ENCODE assay signal across 8 mouse cellular contexts in genomic region chr4:46618196-46618817, GRCm38 (mm10). TPM values are rescaled to one million over a fixed set of nuclear protein-coding genes. Genes with fewer than 3 reads are reported as not detected.
DNase-seq lines count a peak whose midpoint lies in the region; ATAC-seq and TF ChIP-seq lines count a peak whose summit lies in the region.
"Had no signal": no experiment of that assay in that cellular context is flagged by ENCODE, and none has a peak within 500 bp of the region (broad histone marks: within the 10 kb centered on the region; RNA-seq: fewer than 3 reads in every experiment).

No protein-coding gene starts in this region.

- H3K79me2 ChIP-seq in MEL (ENCODE audit: control insufficient read depth, insufficient read depth, low read length, poor library complexity), result no peaks in the 10 kb centered on the region; the same call in 1 of the 2 replicates

- TF ChIP-seq CTCF in lung, embryonic 14.5 days (IDR thresholded peaks at IDR 0.05; ENCODE audit: low read depth), result peak; percentile 53; the same call in 1 of the 2 replicates
- TF ChIP-seq CTCF in MEL (IDR thresholded peaks at IDR 0.05 in 2 of 3, conservative IDR thresholded peaks at IDR 0.05 in 1 of 3; ENCODE audit: control insufficient read depth in 1 of 3, insufficient read depth in 1 of 3, low read depth in 2 of 3, low read length in 3 of 3, poor library complexity in 1 of 3, severe bottlenecking in 1 of 3), result peak; percentile 54 to 80 (median 70)

- DNase-seq in lung, embryonic 14.5 days, result no peak
- no peak for DNase-seq in lung, adult 18-20 months
- peak; percentile 55 for DNase-seq in MEL (ENCODE audit: low read depth, low spot score)
- DNase-seq in naive thymus-derived CD4-positive, alpha-beta T cell, adult 2 months (ENCODE audit: low read depth), result peak; percentile 62
- no peak for DNase-seq in right cerebral cortex, postnatal 25 days
- no peak for DNase-seq in kidney, adult 8-10 months

- H3K4me2 ChIP-seq in lung, embryonic 14.5 days, result no peak overlapping the region

- TF ChIP-seq POLR2A in MEL (IDR thresholded peaks at IDR 0.05; ENCODE audit: control insufficient read depth in 1 of 2, insufficient read depth in 1 of 2, low read depth in 1 of 2, low read length in 2 of 2, poor library complexity in 1 of 2), result no peak

- H3K36me3 ChIP-seq in lung, embryonic 14.5 days (ENCODE audit: insufficient read depth), result no peaks in the 10 kb centered on the region
- H3K36me3 ChIP-seq in MEL (ENCODE audit: control insufficient read depth in 1 of 2, insufficient read depth in 2 of 2, low read length in 2 of 2), result no peaks in the 10 kb centered on the region
- H3K36me3 ChIP-seq: hindbrain, embryonic 10.5 days had no signal

- no peak; the same call in none of the 2 replicates for TF ChIP-seq RAD21 in MEL (IDR thresholded peaks at IDR 0.05; ENCODE audit: low read depth, low read length)

- no peak for TF ChIP-seq EP300 in MEL (IDR thresholded peaks at IDR 0.05; ENCODE audit: low read depth in 1 of 2, low read length in 2 of 2)

- no peaks in the 10 kb centered on the region for H3K4me1 ChIP-seq in lung, embryonic 14.5 days (ENCODE audit: insufficient read depth)
- H3K4me1 ChIP-seq in MEL (ENCODE audit: control insufficient read depth in 1 of 2, insufficient read depth in 2 of 2, low read length in 2 of 2), result peaks cover 0 to 16% of the 10 kb centered on the region in 2 experiments; a peak in 2 of 4 replicates

- 57% methylated on average over 11 of the region's 11 CpGs for WGBS in lung, embryonic 14.5 days

- no peak overlapping the region for H3K4me3 ChIP-seq in lung, embryonic 14.5 days (ENCODE audit: low read depth, low read length)
- H3K4me3 ChIP-seq in MEL (ENCODE audit: control insufficient read depth in 1 of 2, insufficient read depth in 1 of 2, low read depth in 2 of 2, low read length in 2 of 2), result no peak overlapping the region
- H3K4me3 ChIP-seq: hindbrain, embryonic 10.5 days had no signal

- H3K9me3 ChIP-seq in lung, embryonic 14.5 days (ENCODE audit: low read depth, low read length), result no peaks in the 10 kb centered on the region
- H3K9me3 ChIP-seq in MEL (replicated peaks; ENCODE audit: insufficient read depth, low read length), result no peaks in the 10 kb centered on the region
- H3K9me3 ChIP-seq: hindbrain, embryonic 10.5 days had no signal

- no peak overlapping the region for H3K9ac ChIP-seq in lung, embryonic 14.5 days
- H3K9ac ChIP-seq in MEL (ENCODE audit: control insufficient read depth, low read depth, low read length, poor library complexity, severe bottlenecking), result no peak overlapping the region

- no peaks in the 10 kb centered on the region for H3K27me3 ChIP-seq in lung, embryonic 14.5 days (ENCODE audit: insufficient read depth, low read length)
- H3K27me3 ChIP-seq in MEL (ENCODE audit: control insufficient read depth in 1 of 2, insufficient read depth in 2 of 2, low read length in 2 of 2), result no peaks in the 10 kb centered on the region; a peak in 1 of 4 replicates

- no peak for ATAC-seq in lung, embryonic 14.5 days (ENCODE audit: insufficient read depth)
- ATAC-seq in CD4-positive, CD25-positive, alpha-beta regulatory T cell, adult 4 months, result peak; percentile 84

- no peak overlapping the region for H3K27ac ChIP-seq in lung, embryonic 14.5 days (ENCODE audit: low read depth)
- no peak overlapping the region for H3K27ac ChIP-seq in MEL (ENCODE audit: control insufficient read depth, low read depth, low read length)
- H3K27ac ChIP-seq: hindbrain, embryonic 10.5 days had no signal

TF ChIP-seq in MEL, 35 proteins besides CTCF, POLR2A, EP300 and RAD21:
- TF ChIP-seq ETS1 (IDR thresholded peaks at IDR 0.05; ENCODE audit: low read depth, low read length), result no peak
- 0 out of 2 replicates have a peak, but pooled peaks have one; percentile 25 for TF ChIP-seq MAZ (IDR thresholded peaks at IDR 0.05; ENCODE audit: low read depth, low read length)
- TF ChIP-seq ZKSCAN1 (IDR thresholded peaks at IDR 0.05; ENCODE audit: low read depth, low read length), result no peak
- no peak for TF ChIP-seq E2F4 (IDR thresholded peaks at IDR 0.05; ENCODE audit: borderline replicate concordance, low read depth, low read length)
- TF ChIP-seq BHLHE40 (IDR thresholded peaks at IDR 0.05; ENCODE audit: borderline replicate concordance, low read depth, low read length), result no peak
- TF ChIP-seq MEF2A (IDR thresholded peaks at IDR 0.05; ENCODE audit: extremely low read depth, insufficient replicate concordance, low read depth, low read length, poor library complexity, severe bottlenecking), result no peak
- no peak for TF ChIP-seq MAX (IDR thresholded peaks at IDR 0.05; ENCODE audit: low read length)
- no peak for TF ChIP-seq ELF1 (IDR thresholded peaks at IDR 0.05; ENCODE audit: low read depth, low read length)
- TF ChIP-seq UBTF (IDR thresholded peaks at IDR 0.05; ENCODE audit: borderline replicate concordance, insufficient read depth, low read depth, low read length), result no peak
- no peak for TF ChIP-seq MYB (IDR thresholded peaks at IDR 0.05; ENCODE audit: low read depth, low read length)
- no peak for TF ChIP-seq USF1 (IDR thresholded peaks at IDR 0.05; ENCODE audit: low read depth, low read length)
- TF ChIP-seq TBP (IDR thresholded peaks at IDR 0.05; ENCODE audit: low read depth, low read length), result no peak
- no peak for TF ChIP-seq CHD1 (IDR thresholded peaks at IDR 0.05; ENCODE audit: low read depth, low read length)
- no peak for TF ChIP-seq CHD2 (IDR thresholded peaks at IDR 0.05; ENCODE audit: low read length)
- TF ChIP-seq POLR2AphosphoS5 (IDR thresholded peaks at IDR 0.05; ENCODE audit: borderline replicate concordance, low read depth, low read length), result no peak
- TF ChIP-seq NRF1 (IDR thresholded peaks at IDR 0.05; ENCODE audit: insufficient read depth, low read depth, low read length, poor library complexity, severe bottlenecking), result no peak
- no peak for TF ChIP-seq MYC (IDR thresholded peaks at IDR 0.05; ENCODE audit: low read depth, low read length)
- TF ChIP-seq SMC3 (IDR thresholded peaks at IDR 0.05; ENCODE audit: low read depth, low read length), result peak; percentile 46

RNA-seq across cellular contexts. Expression of gene Coro2a, which starts 16.3 kb away (rescaled TPM):
- 2.6 and 3.3 TPM in 2 replicates for polyA plus RNA-seq in lung, embryonic 14.5 days (2014; fragmentation: Nextera tagmentation; extraction: Ambion mirVana)
- polyA plus RNA-seq in CD4-positive, CD25-positive, alpha-beta regulatory T cell, adult 4 months (2017; shearing (Covaris generic)), result 100 to 1,000 TPM; 104 to 110 TPM
- 0.35 and 1.2 TPM in 2 replicates for total RNA-seq in MEL (2012; rRNA removed)
- polyA plus RNA-seq in MEL (2012; ENCODE audit: insufficient read depth in 1 of 2, insufficient read length in 2 of 2, low read depth in 1 of 2, low replicate concordance in 2 of 2, missing spikeins in 1 of 2), result 1 to 10 TPM in 1 of 2 experiments, not detected in 1; 6.8 TPM

RNA-seq across cellular contexts. Expression of gene Tbc1d2, which starts 31.7 kb away (rescaled TPM):
- 3.2 and 3.5 TPM in 2 replicates for polyA plus RNA-seq in lung, embryonic 14.5 days (2014; fragmentation: Nextera tagmentation; extraction: Ambion mirVana)
- polyA plus RNA-seq in CD4-positive, CD25-positive, alpha-beta regulatory T cell, adult 4 months (2017; shearing (Covaris generic)), result under 1 TPM; 0.18 to 0.58 TPM
- total RNA-seq in MEL (2012; rRNA removed), result 0.19 and 0.20 TPM in 2 replicates
- polyA plus RNA-seq in MEL (2012; ENCODE audit: insufficient read depth in 1 of 2, insufficient read length in 2 of 2, low read depth in 1 of 2, low replicate concordance in 2 of 2, missing spikeins in 1 of 2), result under 1 TPM in 1 of 2 experiments, not detected in 1; 0.36 TPM

Comparison
In these comparisons a context has a peak if more than half of its experiments do, and no peak if none do; other contexts are left out.
1. DNase-seq: peak in MEL (single experiment) and naive thymus-derived CD4-positive, alpha-beta T cell, adult 2 months (single experiment); none in lung, embryonic 14.5 days (single experiment), lung, adult 18-20 months (0 of 2), right cerebral cortex, postnatal 25 days (single experiment) and kidney, adult 8-10 months (0 of 2).
2. RNA of gene Coro2a, which starts 16.3 kb away (polyA plus RNA-seq): 104 to 110 TPM in CD4-positive, CD25-positive, alpha-beta regulatory T cell, adult 4 months; 6.8 TPM in MEL and 2.6 to 3.3 TPM in lung, embryonic 14.5 days; every median in the first group is over 10 times any median in the second.